Mouse (Mus musculus) left cerebral cortex, postnatal 10 days (tissue): ENCODE results near the gene Iqschfp. TPM values are rescaled to one million over a fixed set of nuclear protein-coding genes. Genes with fewer than 3 reads are reported as not detected.

ENCODE experiments used
- DNase-seq, 2 experiments: peaks; one replicate each; pipeline ENCODE4 v3.0.0; 2021 to 2022; ENCODE audit warnings: low spot score in 2 of 2, mixed read lengths in 1 of 2; ENCODE audit errors: extremely low spot score in 1 of 2
- intact Hi-C: fragments of 180-260 bp; cut with DNase I; formaldehyde crosslinking; loops from one replicate; pipeline ENCODE4 v1.15.1; 2025
- total RNA-seq, 2 experiments: library from RNA; stranded (reverse); gene quantifications; 2 replicates each; pipeline ENCODE4 v1.2.3; 2021

Iqschfp gene
- total RNA-seq, 2 experiments from 2014 or later = 9.6 to 11.7 TPM

DNA sequence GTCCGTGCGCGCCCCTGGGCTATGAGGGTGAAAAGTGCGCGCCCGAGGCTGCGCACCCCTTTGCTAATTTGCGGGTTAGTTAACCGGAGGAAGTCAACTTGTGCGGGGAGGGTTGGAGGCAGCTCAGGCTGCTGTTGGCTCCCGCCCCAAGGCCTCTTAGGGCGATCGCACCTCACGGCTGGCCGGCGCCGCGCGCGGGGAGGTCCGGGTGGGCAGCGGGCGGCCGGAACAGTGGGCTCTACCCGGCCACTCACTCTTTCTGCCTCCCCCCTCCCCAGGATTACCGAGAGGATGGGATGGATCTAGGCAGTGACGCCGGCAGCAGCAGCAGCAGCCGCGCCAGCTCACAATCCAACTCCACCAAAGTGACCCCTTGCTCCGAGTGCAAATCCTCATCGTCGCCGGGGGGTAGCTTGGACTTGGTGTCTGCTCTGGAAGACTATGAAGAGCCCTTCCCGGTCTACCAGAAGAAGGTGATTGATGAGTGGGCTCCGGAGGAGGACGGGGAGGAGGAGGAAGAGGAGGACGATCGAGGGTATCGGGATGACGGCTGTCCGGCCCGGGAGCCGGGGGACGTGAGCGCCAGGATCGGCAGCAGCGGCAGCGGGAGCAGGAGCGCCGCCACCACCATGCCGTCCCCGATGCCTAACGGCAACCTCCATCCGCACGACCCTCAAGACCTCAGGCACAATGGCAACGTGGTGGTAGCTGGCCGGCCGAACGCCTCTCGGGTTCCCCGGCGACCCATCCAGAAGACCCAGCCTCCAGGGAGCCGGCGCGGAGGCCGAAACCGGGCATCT is 602.5 kb downstream of the Iqschfp start:
- intact Hi-C loops = loop anchor here (5.0 kb wide), 2 partner anchors 48 to 437 kb away; no protein-coding TSS in a partner anchor
- DNase-seq = no peak

DNA sequence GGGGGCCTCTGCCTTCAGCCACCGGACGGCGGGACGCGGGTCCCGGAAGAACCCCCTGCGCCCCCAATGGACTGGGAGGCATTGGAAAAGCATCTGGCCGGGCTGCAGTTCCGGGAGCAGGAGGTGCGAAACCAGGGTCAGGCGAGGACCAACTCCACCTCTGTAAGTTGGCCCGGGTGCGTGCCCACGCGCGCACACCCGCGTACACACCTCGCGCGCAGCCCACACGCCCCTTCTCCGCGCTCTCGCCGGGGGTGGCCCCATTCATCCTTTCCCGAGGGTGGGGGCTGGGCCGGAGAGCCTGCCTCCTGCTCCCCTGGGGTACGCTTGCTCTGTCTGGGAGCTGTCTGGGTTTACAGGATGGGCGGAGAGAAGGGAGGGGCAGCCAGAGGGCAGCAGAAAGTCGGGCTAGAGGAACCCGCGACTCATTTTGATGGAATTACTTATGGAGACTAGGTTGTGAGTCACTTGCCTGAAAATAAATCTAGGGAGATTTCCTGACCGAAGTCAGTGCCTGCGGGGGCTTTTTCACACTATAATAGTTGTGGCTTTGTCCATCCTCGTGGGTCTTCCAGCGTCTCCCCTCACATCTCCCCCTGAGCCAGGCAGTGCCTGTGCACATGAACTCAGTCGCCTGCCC is 603.2 kb downstream of the Iqschfp start:
- intact Hi-C loops = loop anchor here (5.0 kb wide), 1 partner anchor 47 kb away; no protein-coding TSS in a partner anchor

DNA sequence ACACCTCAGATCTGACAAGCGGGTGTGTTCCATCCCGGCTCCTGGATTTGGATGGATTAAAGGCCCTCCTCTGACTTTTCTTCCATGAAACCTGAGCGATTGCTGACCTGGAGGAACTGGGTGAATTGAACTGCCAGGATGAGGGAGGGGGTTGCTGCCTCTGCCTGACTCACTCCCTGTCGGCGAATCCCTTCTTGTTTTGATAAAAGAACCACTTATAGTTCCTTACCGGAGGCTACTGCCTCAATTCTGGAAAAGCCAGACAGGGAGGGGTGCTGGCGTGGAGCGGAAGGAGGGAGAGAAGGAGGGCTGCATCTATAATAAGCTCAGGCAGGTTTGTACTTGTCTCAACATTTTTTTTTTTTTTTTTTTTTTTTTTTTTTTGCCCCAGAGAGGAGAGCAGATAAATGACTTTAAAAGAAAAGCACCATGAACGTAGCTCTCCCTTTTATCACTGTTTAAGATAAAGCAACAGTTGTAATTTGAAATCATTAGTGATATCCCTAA is 603.8 kb downstream of the Iqschfp start:
- peak in 1 of 2 experiments; percentile 40 for DNase-seq
- intact Hi-C loops = loop anchor here (5.0 kb wide), 1 partner anchor 47 kb away; no protein-coding TSS in a partner anchor

More for the DNA sequence above, 603.2 kb downstream of the Iqschfp start:
- peak; percentile 34 to 81 for DNase-seq

DNA sequence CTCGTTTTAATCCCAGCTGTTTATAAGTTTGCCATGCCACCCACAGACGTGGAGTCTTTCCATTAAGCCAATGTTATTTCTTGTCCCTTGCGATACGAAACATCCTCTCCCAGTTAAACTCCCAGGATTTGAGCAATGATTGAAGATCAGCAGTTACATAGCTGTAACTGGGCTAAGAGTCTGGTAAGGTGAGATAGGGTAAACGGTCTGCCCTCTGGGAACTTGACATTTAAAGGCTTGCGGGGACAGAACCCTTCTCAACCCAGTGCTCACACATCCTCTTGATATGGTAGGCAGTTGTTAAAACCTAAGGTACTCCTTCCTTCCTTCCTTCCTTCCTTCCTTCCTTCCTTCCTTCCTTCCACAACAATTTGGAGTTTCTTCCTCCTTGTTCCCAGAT is 604.5 kb downstream of the Iqschfp start:
- no peak for DNase-seq
- intact Hi-C loops = loop anchor here (5.0 kb wide), 1 partner anchor 46 kb away; no protein-coding TSS in a partner anchor

DNA sequence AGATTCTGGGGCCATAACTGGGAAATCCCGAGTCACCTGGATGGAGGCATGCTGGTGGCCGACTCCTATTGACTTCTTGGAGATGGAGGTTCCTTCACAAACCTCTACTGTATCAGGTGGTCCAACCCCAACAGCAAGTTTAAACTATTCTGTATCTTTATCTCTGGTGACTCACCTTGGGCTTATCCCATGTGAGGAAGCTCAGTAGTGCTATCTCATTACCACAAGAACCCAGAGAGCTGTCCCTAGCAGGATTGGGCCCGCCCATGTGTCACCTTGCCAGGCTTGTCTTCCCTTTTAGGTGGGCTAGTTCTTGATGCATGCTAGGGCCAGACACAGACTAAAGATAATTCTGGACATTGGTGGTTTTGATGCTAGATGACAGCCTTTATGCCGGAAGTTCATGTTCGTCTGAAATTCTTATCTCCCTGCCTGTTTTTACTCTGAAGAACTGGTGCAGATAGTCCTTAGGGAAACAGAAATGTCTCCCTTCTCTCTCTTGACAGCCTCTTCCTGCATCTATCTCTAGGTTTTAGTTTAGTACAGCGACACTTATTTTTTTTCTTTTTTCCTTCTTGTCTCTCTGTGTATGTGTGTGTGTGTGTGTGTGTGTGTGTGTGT is 607.6 kb downstream of the Iqschfp start:
- intact Hi-C loops = loop anchor here (5.0 kb wide), 1 partner anchor 43 kb away; no protein-coding TSS in a partner anchor
- no peak for DNase-seq

DNA sequence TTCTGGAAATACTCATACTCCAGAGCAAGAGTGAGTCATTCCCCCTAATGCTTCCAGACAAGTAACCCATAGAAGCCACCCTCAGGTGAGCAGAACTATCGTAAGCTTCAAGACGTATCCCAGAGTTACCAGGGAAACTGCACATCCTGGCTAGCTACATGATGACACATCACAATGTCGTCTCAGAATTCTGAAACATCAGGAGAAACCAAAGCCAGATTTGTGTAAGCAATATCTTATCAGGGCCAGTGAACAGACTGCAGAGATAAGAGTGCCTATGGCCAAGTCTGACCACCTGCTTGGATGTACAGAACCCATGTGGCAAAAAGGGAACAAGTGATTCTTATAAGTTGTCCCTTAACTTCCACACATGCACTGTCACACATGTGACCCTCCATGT is 612.8 kb downstream of the Iqschfp start:
- intact Hi-C loops = no loop called here
- DNase-seq = no peak

DNA sequence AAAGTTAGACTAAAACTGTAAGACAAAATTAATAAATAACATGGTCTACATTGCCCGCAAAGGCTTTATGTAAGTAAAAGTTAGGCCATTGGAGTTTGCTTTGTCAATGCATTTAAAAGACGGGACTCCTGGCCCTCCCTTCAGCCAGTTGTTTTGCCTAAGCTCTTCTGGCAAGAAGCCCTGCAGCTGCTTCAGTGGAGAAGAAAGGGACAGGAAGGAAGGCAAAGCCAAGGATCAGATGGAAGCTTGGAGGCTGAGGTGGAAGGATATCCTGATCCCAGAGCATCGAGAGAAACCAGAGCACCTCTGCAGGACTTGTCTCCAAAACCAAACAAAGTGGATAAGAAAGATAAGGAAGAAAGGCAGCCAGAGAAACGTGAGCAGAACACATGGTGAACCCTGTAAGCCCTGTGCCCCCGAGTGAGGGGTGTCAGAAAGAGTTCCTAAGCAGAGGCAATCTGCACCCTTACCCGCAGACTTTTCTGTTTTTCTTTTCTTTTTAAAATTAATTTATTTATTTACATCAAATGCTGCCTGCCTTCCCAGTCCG is 614.8 kb downstream of the Iqschfp start:
- intact Hi-C loops = no loop called here
- no peak for DNase-seq

DNA sequence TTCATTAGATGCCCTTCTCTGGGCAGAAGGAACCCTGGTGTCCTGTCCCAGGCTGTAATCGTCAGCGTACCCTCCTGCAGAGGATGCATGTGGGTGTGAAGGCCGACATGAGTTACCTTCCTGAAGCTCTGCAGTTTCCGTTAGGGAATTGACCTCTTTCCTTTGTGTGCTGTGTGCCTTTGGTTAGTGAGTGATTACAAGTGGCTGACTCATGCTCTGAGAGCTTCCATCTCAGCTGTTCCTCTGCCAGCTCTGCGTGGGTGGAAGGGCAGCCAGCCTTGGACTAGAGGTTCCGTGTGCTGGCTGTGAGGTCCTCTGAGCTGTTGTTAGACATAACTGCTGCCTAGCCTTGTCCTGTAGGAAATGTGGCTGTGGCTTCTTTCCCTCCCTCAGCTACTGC is 616.6 kb downstream of the Iqschfp start:
- peak in 1 of 2 experiments; percentile 66 for DNase-seq
- intact Hi-C loops = no loop called here

DNA sequence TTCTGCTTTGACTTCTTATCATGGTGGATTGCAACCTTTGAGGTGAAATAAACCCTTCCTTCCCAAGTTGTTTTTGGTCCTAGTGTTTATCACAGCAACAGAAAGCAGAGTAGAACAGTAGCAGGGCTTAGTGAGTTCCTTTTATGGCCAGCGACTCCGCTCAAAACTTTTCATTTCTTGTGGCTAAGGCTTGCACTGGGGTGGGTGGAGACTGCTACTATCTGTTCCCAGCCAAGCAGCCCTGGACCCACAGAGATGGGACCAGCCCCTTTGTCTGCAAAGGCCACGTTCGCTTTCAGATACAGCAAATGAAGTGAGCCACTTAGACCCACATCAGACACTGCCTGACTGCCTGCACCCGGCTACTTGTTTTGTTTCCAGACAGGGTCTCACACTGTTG is 618.8 kb downstream of the Iqschfp start:
- no peak for DNase-seq
- intact Hi-C loops = no loop called here

DNA sequence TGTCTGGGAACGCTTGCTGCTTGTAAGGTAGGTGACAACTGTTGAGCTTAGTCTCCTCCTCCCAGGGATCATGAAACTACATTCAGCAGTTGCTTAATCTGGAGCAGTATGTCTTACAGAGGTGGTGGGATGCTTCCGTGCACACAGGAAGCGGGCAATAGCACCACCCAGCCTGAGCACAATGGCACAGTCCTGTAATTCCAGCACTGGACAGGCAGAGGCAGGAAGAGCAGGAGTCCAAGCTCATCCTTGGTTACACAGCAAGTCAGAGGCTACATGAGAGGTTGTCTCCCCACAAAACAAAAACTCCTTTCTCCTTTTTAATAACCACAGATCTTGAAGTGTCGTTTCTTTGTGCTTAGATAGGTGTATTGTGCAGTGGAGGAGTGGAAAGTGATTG is 619.7 kb downstream of the Iqschfp start:
- intact Hi-C loops = no loop called here
- DNase-seq = no peak

DNA sequence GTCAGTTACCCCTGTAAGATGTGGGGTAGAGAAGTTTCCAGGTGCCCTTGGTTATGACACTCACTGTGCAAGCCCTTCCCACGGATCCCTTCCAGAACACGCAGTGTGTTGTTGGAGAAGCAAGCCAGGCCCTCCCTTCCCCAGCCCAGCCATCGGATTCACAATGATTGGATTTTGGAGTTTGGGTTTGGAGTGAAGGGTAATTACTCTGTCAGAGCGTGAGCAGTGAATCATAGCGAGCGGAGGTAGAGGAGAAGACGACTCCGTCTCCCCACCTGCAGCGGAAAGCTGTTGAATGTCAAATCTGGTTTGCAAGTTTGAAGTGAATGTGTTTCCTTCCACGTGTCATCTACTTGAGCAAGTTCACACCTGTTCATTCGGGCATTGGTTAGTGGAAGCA is 620.3 kb downstream of the Iqschfp start:
- no peak for DNase-seq
- intact Hi-C loops = no loop called here

DNA sequence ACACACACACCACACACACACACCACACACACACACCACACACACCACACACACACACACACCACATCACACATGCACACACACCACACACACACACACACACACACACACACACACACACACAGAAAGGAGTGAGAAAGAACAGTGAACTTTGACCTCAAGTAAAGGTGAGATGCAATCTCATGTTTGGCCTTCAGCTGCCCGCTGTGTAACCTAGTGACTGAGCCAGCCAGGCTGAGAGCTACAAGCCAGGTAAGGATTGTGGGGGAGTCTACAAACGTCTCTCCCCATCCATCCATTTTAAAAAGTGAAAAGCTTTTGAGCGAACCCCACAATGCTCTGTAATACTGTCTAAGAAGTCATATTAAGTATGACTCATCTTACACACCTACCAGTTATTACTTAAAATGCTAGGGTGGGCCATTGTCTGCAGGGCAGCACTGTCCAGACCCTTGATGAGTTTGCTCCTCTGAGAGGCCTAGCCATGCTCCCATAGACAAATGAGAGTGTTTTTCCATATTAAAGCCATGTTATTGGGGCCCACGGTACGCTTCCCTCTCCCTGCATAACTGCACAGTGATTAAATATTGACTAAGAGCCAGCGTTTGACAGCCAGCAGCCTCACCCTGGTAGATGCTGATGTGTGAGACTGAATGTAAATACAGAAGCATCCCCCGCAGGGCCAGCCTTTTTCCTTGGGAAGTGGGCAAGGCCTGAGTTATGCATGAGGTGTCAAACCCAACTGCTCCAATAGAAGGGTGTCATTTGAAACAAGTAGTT is 621.5 kb downstream of the Iqschfp start:
- DNase-seq = no peak
- intact Hi-C loops = no loop called here

DNA sequence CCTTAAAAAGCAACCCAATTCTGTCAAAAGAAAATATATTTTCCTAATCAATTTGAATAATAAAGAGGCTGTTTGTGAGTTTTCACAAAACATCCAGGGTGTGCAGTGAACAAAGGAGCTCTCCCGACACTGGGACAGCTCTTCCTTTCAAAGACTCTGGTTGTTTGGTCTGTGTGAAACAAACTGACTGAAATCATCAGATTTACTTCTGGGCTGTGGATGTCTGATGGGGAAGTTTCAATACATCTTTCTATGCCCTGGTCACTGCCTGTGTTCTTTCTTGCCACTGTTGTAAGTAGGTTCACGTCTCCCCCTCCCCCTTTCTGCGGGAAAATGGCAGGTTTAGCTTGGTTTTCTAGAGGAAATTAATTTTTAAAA is 622.1 kb downstream of the Iqschfp start:
- DNase-seq = no peak
- intact Hi-C loops = no loop called here

DNA sequence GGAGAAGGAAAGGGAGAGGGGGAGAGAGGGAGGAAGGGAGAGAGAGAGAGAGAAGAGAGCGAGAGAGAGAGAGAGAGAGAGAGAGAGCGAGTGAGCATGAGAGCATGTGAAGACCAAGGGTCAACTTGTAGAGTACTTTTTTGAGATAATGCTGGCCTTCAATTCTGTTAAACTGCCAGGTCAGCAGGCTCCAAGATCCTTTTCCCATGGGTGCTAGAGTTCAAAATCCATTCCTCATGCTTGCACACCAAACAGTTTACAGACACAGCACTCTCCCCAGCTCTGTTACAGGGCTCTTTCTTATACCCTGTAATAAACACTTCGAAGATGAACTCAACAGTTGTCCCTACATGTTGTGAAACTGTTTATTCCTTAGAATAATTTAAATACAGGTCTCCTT is 622.7 kb downstream of the Iqschfp start:
- intact Hi-C loops = no loop called here
- no peak for DNase-seq

DNA sequence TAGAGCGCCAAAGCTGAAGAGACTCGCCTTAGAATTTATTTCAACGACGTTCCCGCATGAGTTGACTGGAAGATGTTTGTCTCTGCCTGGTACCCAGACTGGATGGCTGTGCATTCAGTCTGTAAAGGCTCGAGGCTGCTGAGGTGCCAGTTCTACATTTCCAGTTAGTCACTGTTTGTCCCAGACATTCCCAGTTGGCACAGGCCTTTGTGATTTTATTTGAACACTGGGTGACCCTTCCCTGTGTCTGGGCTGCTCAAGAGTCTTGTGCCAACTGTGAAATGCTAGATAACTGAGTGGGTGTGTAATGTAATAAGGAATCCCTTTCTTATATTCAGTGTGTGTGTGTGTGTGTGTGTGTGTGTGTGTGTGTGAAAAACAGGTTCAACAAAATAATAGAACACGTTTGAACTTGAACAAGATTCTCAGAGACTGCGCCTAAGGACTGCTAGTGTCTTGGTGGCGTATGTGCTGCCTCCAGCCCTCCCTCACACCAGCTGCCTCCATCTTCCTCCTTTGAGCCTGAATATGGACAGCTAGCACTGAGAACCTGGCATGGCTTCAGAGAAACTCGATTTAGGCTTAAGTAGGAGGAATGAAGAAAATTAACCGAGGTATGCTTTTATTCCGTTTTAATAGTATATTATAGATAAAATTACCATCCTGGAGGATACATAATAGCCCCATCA is 624.5 kb downstream of the Iqschfp start:
- DNase-seq = no peak
- intact Hi-C loops = no loop called here

DNA sequence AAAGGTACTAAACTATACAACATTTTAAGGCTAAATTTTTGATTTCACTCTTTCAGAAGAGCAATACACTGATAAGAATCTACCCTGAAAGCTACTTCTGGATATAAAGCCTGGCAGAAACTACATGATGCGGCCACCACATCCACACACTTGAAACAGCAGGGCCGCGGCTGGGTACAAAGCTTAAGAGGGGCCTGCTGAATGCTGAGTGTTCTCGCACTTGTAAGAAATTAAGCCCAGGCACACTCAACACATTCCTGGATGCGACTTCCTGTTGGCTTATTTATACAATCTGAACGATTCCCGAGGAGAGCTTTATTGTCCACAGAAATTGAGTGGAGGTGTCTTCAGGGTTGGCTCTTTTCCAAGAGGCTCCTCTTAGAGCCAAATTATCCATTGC is 625.2 kb downstream of the Iqschfp start:
- intact Hi-C loops = no loop called here
- no peak for DNase-seq

DNA sequence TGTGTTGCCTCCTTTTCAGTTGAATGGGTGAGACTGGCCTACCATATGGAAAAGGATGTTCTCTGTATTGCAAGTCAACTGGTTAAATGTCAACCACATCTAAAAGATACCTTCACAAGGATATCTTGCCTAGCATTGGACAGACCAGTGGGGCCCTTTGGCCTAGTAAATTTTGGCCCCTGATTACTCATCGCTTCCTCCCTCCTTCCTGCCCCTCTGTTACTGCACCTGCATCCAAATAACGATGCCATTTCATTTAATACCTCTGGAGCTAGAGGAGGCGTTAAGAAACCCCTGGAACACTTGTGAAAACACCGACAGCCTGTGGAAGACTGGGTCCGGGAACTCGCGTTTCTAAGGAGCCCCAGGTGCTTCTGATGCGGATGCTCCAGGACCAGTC is 626.0 kb downstream of the Iqschfp start:
- DNase-seq = no peak

DNA sequence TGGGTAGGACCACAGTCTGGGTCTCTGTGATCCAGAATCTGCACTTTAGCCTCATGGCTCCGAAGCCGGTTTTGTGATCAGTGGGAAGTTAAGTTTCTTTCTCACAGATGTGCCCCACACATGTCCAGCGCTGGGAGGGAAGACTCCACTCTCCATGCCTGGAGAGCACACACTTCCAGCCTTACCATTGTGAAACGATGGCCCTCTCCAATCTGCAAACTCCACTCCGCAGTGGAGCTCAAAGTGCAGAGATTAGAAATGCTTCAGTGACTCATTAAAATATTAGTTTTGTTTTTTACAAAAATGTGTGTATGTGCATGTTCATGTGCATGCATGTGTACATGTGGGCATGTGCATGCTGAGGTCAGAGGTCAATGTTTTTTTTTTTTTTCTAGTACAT is 626.6 kb downstream of the Iqschfp start:
- DNase-seq = no peak
- intact Hi-C loops = no loop called here

More for the DNA sequence above, 626.0 kb downstream of the Iqschfp start:
- intact Hi-C loops = no loop called here
